Mouse (Mus musculus): ENCODE data around the gene Wdr81.

Gene Wdr81

DNA sequence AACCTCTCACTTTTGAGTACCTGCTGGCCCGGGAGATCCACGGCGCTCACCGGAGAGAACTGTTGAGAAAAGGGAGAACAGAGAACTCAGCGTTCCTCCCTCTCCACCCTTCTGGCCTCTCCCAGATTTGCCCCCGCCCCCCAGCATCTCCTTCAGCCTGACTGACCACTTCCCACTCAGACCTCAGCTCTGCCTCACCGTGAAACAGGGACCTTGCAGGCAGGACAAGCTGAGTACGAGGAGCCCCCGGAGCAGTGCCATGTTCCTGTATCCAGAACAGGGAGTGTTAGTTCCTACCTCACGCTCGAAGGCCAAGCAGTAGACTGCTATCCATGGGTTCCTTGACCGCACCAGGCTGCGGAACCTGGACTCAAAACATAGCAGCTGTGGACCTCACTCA lies 16.3 kb downstream of the Wdr81 start:
- no peak for DNase-seq (ENCODE audit: low read depth)

DNA sequence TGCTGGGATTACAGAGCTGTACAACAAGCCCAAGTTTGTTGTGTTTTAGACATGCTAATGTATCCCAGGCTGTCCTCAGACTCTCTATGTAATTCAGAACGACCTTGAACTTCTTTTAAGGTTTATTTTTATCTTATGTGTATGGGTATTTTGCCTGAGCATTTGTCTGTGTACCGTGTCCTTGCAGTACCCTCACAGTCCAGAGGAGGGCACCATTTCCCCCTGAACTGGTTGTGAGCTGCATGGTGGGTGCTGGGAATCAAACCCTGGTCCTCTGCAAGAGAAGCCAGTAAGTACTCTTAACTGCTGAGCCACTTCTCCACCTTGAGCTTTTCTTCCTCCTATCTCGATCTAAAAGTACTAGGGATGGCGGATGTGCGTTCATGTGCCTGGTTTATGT lies 20.4 kb downstream of the Wdr81 start:
- DNase-seq (ENCODE audit: low read depth), result no peak

DNA sequence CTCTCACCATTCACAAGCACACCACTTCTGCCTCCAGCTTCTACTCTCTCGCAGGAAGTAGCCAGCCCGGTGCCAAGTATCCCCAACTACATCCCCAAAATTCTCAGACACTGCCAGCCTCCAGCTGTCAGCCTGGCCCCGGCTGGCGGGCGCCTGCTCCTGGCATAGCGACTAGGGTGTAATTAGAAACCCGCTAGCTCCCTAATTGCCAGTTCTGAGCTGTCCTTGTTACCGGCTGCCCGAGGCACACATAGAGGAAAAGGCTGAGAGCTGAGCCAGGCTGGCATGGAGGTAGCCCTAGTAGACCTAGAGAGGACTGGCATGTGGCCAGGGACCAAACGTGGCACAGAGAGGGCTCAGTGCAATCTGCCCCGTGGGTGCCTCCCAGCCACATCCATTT lies 23.2 kb downstream of the Wdr81 start:
- no peak for DNase-seq (ENCODE audit: low read depth)

DNA sequence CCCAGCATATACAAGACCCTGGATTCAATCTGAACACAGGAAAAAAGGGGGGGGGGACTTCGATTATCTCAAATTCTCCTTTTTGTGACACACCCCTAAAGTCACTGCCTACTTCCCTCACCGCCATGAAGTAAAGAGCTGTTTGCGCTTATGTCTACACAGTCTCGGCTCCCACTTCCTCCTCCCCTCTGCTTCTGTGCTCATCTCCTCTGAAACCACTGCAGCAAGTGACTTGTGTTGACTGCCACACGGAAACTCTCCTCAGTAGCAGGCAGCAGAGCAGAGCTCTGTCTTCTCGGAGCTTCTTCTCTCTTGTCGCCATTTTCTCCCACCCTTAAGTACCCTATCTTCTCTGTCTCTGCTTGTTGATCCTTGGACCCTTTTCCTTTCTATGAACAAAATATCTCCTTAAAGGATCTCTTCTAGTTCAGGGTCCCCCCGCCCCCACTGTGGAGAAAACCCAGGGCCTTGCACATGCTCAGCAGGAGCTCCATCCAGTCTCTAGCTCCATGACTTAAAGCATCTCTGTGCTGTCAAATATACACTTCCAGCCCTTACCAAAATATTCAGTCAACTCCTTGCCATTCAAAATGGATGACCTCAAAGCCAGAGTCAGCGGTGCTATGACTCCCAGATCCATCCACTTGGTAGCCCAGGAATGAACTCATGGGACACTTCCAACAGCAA lies 25.4 kb downstream of the Wdr81 start:
- no peak for DNase-seq (ENCODE audit: low read depth)

DNA sequence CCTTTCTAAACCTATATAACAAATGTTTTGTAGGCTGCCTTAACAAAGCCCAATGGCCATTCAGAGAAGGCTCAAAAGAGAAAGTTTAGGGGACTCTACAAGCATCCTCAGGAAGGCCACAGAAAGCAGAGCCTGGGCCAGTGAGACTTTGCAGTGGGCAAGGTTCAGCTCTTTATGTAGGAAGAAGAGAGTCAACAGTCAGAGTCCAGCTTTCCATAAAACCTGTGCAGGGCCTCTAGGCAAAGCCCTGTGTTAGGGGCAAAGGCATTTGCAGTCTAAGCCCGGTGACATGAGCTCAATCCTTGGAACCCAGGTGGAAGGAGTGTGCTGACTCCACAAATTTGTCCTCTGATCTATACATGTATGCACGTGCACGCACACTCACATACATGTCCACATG lies 30.1 kb downstream of the Wdr81 start:
- DNase-seq (ENCODE audit: low read depth), result no peak

DNA sequence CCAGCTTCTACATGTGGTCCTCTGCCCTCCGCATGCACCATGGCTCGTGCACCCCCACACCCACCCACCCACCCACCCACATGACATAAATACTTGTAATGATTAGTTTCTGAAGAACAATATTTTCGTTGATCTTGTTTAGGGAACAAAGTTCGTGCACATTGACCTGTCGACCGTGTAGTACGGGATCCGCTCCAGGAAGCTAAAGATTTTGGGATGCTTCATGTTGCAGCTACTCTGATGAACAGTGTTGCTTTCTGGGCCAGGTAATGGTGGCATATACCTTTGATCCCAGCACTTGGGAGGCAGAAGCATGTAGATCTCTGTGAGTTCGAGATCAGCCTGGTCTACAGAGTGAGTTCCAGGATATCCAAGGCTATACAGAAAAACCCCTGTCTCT lies 30.5 kb downstream of the Wdr81 start:
- no peak for DNase-seq (ENCODE audit: low read depth)

DNA sequence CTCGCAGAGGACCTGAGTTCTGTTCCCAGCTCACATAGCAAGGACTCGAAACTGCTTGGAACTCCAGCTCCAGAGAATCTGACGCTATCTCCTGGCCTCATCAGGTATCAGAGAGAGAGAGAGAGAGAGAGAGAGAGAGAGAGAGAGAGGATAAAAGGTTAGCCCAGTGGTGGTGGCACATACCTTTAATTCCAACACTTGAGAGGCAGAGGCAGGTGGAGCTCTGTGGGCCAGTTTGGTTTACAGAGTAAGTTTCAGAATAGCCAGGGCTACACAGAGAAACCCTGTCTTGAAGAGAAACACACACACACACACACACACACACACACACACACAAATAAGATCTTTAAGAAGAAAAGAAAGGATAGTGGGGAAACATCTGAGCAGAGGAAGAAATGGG lies 31.4 kb downstream of the Wdr81 start:
- no peak for DNase-seq (ENCODE audit: low read depth)

DNA sequence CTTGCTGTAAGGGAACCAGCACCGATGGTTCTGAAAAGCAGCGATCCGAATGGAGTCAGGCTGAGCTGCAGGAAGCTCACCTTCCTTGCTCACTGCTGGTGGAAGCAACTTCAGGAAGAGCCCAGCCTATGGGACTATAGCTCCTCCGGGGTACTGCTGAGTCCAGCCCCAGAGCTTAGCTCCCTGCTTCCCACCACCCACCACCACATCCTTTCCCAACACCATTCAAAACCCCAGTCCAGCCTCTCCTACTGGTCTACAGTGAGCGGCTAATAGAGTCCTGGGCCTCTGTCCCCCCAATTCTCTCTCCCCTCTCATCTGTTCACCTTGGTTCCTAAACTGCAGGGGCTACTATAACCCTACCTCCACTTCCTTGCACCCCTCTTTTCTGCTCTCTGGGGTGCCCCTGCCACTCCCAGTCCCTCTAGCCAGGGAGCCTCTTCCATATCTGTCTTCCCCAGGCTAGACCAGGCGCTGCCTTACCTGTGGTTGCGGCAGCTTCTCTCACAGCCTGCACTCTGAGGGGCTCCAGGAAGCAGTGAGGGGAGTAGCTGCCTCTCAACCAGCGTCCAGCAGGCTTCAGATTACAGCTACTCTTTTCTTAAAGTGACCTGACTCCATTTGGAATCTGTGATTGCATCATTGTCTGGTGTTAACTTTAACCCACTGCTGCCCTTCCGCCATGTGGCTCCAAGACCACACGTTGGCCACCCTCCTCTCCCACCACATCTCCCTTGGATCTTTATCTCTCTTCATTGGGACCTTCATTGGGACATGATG lies 32.3 kb downstream of the Wdr81 start, which contains the start of gene Serpinf1:
Gene Serpinf1 (minus strand): TSS at position 689 of the 780 bp plus-strand sequence.
- no peak for DNase-seq (ENCODE audit: low read depth)

DNA sequence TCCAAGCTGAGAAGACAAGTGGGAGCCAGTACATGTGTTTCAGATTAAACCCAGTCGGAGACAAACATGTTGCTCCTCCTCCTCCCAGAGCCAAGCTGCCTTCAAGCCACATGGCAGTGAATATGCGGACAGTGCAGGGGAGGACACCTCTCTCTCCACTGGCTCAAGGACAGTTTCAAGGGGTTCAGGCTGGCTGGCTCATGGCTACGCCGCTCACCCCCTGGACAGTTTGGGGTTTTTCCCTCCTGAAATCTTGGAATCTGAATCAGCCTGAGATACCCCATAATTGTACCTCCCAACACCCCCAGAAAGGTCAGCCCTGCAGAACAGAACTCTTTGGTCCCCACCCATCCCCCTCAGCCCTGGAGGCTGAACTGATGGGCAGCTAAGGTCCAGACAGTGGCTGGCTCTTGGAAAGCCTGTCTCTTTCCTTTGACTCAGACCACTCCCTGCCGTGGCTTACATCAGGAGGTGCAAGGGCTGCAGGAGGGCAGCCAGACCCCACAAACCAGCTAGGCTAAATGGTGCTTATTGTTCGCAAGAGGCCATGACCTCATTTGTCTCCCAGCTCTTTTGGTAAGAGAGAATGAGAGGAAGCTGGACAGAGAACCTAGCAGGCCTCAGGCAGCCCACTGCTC lies 33.0 kb downstream of the Wdr81 start:
- DNase-seq (ENCODE audit: low read depth), result peak; percentile 67

DNA sequence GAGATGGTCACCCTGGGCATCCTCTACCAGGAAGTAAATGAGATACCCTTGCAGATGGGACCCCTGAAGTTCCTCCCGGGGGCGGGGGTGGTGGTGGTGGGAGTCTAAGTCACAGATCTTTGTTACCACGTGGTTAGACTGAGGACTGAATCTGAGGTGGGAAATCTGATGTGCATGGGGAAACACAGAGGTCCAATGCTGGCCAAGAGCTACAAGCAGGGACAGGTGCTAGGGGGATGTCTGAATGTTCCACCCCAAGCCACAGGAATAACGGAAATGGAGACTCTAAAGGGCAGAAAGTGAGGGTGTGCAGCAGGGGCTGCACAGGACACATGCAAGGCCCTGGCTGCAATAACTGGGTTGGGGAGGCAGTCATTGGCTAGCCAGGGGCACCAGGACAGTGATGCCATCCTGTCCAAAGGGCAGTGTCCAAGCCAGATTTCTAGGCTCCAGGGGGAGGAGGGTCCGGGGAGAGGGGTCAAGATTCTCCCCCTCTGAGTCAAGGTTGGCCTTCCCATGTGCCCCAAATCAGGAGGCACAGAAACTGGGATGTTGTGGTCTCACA lies 33.6 kb downstream of the Wdr81 start:
- DNase-seq (ENCODE audit: low read depth), result no peak

DNA sequence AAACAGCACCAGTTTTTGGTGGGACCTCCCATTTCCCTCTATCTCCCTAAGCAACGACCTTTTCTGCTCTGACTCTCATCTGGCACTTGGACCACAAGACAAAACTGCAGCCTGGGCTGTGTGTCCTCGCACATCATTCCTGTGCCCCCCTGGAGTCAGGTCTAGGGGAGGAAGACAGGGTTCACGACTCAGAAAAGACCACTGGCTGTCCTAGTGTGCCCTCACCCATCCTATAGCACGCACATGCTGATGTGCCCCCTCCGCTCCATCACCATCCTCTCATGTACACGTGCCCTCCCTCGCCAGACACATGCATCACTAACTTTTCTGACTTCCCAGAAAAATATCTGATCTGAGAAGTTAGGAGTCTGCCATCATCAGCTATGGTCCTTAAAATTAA lies 34.5 kb downstream of the Wdr81 start:
- no peak for DNase-seq (ENCODE audit: low read depth)

DNA sequence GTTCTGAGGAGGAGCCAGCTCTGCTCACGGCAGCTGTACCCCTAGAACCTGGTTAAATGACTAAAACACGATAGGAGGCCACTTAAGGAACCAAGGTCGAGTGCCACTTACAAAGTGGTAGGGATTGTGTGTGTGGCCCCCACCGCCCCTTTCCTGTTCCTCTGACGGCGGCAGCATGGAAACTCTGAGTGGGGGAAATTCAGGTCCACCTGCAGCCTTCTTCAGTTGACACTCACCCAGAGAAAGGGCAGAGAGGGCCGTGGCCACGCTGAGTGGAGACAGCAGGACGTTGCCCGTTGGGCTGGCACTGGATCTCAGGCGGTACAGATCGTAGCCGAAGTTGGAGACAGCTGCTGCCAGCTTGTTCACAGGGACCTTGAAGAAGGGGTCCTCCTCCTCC lies 38.5 kb downstream of the Wdr81 start:
- DNase-seq (ENCODE audit: low read depth), result no peak

DNA sequence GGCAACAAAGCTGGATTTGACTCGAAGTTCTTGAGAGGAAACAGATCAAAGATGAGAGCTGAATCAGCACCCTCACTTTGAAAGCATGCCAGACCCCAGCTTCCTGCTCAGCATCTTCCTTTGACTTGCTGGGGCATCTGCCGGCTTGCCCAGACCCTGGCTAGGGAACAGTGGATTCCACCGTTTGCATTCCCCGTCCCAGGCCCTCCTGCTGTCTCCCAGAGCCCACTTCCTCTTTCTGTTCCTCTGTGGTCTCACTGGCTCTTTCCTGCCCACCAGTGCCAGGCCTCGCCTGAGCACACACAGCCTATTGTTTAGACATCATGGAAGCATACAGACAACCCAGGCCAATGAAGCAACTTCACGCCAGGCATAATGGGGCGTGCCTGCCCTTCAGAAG lies 39.4 kb downstream of the Wdr81 start:
- DNase-seq (ENCODE audit: low read depth), result no peak

DNA sequence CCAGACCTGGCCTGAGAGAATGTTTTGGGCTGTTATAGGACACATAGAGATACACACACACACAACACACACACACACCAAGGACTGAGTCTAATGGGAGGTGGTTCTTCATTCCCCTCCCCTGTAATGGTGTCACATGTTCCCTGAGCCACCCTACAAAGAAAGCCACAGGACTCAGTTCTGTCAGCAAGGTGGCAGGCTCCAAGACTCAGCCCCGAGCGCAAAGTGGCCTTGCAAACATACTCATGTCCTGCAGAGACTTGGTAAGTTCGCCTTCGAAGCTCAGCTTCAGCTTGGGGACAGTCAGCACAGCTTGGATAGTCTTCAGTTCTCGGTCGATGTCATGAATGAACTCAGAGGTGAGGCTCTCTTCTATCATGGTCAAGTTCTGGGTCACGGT lies 43.9 kb downstream of the Wdr81 start:
- no peak for DNase-seq (ENCODE audit: low read depth)

DNA sequence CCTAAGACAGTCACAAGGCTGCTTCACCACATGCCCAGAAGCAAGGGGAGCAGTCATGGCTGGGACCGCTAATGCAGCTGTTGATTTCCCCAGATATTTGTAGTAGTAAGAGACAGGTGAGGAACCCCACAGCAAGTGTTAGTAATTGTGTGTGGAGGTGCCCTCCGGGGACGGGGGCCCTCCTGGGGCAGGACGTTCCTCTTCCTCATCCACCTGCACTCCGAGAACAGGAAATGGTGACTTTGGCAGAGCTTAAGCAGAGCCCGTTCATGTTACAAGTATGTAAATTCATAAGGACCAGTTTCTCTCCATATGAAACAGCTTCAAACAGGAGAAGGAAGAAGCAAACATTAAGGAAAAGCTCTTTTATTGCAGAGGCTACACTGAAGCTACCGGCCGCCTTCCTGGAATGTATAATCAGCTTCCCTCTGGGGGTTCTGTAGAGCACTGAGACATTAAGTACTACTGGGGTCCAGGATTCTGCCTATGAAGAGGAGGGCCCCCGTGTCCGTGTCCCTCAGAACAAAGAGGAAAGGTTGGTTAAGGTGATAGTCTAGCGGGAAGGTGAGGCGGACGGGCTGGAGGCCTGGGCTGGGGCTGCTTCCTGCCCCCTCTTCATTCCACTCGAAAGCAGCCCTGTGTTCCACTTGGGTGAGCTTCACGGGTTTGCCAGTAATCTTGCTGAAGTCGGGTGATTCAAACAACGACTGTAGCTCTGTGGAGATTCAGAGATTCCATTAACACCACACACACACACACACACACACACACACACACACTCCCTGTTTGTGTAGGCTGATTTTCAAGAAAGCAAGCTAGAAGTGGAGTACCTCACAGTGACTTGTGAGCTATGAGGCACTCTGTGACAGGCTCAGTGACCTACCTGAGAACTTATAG lies 44.6 kb downstream of the Wdr81 start:
- DNase-seq (ENCODE audit: low read depth), result no peak

DNA sequence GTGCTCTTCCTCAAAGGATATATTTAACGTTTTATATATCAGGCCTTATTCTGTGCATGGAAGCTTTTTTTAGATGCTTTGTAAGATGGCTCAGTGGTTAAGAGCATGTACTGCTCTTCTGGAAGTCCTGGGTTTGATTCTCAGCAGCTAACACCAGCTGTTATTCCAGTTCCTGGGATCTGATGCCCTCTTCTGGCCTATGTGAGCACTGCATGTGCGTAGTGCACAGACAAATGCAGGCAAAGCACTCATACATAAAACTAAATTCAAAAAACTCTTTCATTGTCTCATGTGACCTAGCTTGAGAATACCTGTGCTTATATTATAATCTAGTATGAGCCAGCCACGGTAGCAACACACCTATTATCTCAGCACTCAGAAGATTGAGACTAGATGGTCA lies 47.7 kb downstream of the Wdr81 start:
- DNase-seq (ENCODE audit: low read depth), result no peak

DNA sequence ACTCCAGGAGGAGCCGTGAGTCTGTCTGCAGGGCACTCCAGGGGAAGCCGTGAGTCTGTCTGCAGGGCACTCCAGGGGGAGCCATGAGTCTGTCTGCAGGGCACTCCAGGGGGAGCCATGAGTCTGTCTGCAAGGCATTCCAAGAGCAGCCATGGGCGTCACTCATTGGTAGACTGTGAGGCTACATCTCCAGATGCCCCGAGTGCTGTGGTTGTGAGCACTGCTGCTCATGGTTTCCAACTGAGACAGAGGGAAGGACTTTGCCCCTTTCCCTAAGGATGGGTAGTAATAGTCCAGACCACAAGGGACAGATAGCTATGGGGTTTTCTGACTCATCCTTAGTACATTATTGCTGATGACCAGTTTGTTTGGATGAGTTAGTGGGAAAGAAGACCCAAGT lies 48.4 kb downstream of the Wdr81 start:
- DNase-seq (ENCODE audit: low read depth), result no peak

DNA sequence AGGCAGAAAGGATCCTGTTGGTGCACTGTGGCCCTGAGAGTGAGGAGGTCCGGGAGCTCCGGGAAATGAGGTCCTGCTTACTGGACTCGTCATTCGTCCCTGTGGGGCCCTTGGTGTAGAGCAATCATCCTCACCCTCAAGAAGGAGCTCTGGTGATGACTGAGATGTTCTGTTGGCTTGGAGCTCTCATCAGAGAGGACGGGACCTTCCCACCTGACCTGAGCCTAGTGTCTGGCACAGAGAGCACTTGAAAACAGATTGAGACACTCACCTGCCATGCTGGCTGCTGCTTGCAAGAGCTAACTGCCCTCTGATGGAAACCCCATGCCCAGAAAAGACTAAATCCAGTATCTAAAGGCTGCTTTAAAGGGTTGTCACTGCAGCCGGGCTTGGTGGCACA lies 49.7 kb downstream of the Wdr81 start:
- DNase-seq (ENCODE audit: low read depth), result no peak

DNA sequence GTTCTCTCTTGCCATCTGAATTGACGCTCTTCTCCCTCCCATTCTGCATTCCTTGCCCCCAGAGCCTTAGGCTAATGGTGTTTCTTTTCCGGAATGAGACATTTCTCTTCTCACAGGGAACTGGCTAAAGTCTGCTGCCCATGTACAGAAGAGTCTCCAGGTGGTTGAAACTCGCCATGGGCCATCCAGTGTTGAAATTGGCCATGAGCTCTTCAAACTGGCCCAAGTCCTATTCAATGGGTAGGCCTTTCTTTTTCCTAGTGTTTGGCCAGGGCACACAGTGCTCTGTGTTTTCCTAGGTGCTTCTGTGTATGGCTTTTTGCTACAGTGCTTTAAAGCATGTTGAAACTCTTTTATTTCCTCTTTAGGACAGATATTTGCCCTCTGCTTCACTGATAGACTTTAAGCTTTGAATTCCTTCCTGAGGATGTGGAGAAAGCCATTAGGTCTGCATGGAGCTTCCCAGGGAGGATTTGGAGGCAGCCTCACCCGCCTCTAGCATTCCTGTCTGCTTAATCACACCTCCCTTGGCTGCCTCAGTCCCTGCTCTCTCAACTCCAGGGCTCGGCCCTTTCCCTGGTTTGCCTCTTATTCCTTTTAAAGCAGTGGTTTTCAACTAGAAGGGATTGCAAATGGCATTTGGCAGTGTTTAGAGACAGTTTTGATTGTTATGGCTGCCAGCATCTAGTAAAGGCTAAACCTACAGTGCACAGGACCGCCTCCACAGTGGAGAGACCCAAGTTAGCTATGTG lies 51.0 kb downstream of the Wdr81 start:
- peak; percentile 89 for DNase-seq (ENCODE audit: low read depth)

DNA sequence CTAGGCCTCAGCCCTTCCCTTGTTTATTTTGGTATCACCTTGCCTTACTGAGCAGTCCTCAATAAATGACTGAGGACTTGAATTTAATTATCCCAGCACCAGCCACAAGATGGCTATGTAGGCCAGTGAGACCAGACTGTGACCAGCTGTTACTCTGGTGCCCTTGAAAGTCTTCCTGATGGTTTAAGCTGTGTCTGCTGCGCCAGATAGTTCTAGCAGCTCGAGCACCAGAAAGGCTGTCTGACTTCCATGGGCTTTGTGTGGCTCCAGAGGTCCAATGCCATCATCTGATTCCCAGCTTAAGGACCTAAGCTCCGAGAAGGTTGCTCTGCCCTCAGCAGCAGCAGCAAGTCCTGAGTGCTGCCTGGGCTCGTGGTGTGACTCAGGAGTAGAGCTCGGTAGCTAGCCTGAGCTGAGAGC lies 52.2 kb downstream of the Wdr81 start:
- peak; percentile 67 for DNase-seq (ENCODE audit: low read depth)

DNA sequence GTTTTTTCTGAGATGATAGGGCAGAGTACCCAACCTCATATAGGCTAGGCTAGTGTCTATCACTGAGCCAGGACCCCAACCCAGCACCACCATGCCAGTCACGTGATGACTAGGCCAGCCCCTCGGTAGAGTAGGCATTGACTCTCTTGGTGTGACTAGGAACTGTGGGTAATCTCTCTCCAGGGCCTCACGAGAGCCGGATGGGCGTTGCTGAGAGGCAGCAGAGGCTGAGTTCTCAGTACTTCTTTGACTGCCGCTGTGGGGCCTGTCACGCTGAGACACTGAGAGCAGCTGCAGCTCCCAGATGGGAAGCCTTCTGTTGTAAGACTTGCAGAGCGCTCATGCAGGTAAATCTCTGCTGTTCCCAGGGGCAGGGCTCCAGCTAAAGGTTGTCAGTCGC lies 54.4 kb downstream of the Wdr81 start:
- no peak for DNase-seq (ENCODE audit: low read depth)
